Mouse (Mus musculus) cerebellum, adult (tissue): ENCODE measurements at regions not wholly inside any gene's neighbourhood (a gene's known extent, or its start where the extent isn't known, plus 50 kb on each side); places are given as distances from the start of the nearest gene placed in this dataset.
A peak's percentile ranks its signal among the peaks of the same experiment; 100 is the strongest.
"Not testable (repeated sequence)": the region's sequence is repeated elsewhere in the genome, so short reads cannot be mapped to it uniquely, and the experiment has no call there.

ENCODE experiments used
- ATAC-seq: cut with Nextera tagmentation; 2 replicates; pipeline ENCODE4 v1.9.2; 2017; ENCODE audit warnings: mild to moderate bottlenecking, moderate library complexity, mixed read lengths; ENCODE audit not compliant: insufficient number of reproducible peaks, low FRiP score, low TSS enrichment

- ATAC-seq, result no peak
Observed at GRCm38 (mm10) chr3:128471111-128471510, 575.0 kb upstream of the Fam241a start.

DNA sequence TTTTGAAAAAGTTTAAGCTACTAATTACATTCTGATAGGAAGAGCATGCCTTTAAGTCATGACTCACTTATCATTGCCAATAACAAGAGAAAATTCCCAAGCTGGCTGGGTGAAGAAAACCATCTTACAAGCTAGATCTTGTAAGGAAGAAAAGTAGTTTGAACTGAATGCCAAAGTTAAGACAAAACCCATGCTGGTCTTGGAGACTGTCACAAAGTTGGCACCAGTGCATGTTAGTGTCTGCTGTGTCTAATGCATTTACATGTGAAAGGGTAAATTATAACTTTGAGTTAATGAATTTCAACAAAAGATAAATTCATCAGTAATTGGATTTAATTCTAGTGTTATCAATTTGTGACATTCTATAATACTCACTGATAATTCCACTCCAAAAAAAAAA is 533.6 kb upstream of the Fam241a start:
- ATAC-seq, result no peak

DNA sequence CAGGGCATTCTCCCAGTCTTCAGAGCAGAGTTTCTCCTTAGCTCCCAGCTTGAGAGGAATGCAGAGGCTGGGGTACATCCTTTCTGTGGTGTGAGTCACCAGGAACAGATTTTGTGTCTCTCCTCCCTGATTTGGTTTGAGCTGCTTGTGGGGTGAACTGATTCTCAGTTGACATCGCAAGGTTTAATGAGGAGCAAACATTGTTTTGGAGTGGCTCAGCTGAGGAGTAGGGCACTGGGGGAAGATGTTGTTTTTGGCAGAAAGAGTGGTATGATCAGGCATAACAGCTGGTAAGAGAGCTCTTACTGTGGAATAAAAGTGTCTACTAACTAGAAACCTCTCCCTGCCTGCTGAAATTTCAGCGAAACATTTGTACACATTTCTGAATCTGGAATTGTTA is 519.4 kb upstream of the Fam241a start:
- ATAC-seq, result no peak

GRCm38 (mm10) chr3:128413481-128413880 is 517.4 kb upstream of the Fam241a start:
- ATAC-seq, result no peak

- ATAC-seq, result no peak
Observed at GRCm38 (mm10) chr3:128412157-128412556, 516.0 kb upstream of the Fam241a start.

DNA sequence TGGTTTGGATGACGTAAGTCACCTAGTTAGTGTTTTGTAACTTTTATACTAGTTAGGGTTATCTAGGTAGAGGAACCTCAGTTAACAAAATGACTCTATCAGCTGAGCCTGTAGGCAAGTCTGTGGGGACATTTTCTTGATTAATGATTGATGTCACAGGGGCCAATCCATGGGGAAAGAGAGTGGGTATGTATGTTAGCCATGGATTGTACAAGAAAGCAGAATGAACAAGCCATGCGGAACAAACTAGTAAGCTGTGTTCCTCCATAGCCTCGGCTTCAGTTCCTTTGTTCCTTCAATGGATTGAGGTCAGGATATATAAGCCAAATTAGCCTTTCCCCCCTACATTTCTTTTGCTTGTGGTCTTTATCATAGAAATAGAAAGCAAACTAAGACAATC is 498.7 kb upstream of the Fam241a start:
- ATAC-seq, result no peak

DNA sequence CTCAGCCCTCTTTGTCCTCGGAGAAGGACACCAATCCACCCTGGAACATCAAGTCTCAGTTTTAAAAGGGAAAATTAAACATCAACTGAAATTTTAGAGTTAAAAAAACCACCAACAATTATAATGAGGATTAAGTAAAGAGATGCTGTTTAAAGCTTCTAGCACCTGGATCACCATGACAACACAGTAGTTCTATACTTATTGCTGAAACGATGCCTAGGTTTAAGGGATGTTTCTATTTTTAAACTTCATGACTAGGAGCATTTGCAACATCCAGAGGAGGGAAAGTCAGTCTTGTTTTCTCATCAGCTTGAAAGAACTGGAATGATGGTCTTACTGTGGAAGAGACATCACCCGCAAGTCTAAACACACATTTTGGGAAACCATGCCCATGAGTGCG is 484.5 kb upstream of the Fam241a start:
- no peak for ATAC-seq

- no peak for ATAC-seq
Observed at GRCm38 (mm10) chr3:128369521-128370127, 473.5 kb upstream of the Fam241a start.

- no peak for ATAC-seq
Observed at GRCm38 (mm10) chr3:128362310-128362709, 466.2 kb upstream of the Fam241a start.

DNA sequence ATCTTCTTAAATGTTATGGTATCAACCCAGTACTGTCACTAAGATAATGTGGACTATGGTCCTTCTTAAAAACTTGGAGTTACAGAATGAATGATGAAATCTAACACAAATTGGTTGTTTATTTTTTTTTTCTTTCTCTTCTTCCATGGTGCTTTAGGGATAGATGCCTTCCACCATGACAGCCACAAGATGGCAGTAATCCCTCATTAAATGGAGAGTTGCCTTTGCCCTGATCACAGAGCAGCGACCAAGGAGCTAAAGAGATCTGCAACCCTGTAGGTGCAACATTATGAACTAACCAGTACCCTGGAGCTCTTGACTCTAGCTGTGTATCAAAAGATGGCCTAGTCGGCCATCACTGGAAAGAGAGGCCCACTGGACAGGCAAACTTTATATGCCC is 453.0 kb upstream of the Fam241a start:
- not testable (repeated sequence) for ATAC-seq

DNA sequence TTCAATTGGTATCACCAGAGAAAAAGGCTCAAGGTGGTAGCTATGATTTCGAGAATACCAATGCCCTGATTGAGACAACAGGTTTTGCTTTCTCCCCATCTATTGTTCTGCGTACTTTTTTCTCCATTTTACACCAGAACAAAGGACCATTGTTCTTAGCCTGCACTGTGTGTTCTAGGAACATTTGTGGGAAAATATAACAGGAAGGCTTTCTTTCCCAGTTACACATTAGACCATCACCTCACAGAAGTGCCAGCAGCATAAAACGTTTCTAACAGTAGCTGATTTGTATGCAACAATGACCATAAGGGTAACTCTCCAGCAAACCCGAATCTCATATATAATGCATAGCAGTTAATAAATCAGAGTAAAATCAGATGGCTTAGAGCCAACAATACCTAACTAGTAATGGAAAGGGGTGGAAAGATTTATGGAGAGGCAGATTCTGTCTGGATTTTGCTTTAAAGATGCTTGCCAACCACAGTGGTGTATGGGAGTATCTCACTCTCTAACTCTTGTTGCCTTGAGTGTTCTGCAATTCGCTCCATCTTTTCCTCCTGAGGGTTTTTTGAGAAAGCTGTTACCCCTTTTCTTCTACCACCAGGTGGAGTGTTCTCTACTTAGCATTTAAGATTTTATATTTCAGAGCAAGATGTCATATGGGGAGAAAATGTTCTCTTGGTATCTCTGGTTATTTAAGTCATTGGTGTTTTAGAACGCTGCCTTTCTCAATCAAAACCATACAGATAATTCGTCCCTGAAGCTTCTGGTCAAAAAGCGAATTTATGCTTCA is 451.9 kb upstream of the Fam241a start:
- ATAC-seq, result no peak

- ATAC-seq, result no peak
Observed at GRCm38 (mm10) chr3:128337508-128337907, 441.4 kb upstream of the Fam241a start.

DNA sequence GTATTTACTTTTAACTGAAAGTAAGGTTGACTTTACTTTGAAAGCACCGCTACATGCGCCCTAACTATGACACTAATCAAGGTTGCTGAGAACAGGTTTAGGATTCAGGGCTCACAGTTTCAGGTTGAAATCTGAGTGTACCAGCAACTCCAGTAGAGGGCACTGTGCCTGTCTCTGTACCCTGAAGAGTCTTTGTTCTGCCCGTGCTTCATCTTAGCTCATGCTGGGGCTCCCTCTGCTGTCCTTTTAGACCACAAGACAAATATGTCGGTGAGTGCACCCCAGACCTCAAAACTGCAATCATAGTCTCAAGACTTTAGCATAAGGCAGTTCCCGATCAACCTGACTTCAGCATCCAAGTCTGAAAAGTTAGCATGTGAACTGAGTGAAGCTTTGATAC is 440.9 kb upstream of the Fam241a start:
- peak; percentile 91 for ATAC-seq

GRCm38 (mm10) chr3:128327677-128328076 is 431.6 kb upstream of the Fam241a start:
- no peak for ATAC-seq

DNA sequence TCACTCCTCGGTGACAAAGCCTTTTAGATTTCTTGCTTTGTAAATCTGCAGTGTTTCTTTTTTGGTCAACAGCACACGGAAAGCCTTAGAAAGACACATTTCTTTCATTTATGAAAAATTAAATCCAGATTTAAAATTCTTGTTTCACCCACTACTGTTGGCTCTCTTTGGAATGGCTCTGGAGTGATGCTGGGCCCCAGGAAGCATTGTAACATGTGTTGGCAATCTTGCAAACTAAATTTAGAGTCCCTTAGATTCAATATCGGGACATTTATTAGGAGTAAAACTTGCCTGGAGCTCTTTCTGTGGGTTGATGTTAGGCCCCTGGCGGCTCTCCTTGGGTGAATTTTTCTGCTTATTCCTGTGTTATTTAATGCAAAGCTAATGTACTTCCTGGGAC is 405.2 kb upstream of the Fam241a start:
- ATAC-seq, result no peak

- no peak for ATAC-seq
Observed at GRCm38 (mm10) chr3:128298110-128298509, 402.0 kb upstream of the Fam241a start.

GRCm38 (mm10) chr3:128287846-128288245 is 391.7 kb upstream of the Fam241a start:
- no peak for ATAC-seq

DNA sequence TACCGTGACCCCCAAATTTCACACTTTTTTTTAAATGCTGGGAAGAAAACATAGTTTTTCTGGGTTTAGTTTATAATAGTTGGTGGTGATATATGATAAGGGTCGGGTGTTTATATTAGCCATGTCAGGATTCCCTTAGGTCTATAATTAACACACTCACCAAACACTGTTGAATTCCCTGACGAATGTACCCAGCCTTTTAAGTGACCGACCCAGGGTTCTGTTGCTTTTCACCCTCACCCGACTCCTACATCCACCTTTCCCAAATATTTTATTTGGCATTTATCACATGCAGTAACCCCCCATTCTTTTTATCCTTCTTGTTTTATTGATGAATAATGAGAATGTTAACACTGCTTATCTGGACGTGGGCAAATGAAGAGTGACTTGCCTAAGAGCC is 389.1 kb upstream of the Fam241a start:
- ATAC-seq, result no peak

GRCm38 (mm10) chr3:128280626-128281025 is 384.5 kb upstream of the Fam241a start:
- ATAC-seq, result no peak

- ATAC-seq, result no peak
Observed at GRCm38 (mm10) chr3:128270576-128270975, 374.5 kb upstream of the Fam241a start.

DNA sequence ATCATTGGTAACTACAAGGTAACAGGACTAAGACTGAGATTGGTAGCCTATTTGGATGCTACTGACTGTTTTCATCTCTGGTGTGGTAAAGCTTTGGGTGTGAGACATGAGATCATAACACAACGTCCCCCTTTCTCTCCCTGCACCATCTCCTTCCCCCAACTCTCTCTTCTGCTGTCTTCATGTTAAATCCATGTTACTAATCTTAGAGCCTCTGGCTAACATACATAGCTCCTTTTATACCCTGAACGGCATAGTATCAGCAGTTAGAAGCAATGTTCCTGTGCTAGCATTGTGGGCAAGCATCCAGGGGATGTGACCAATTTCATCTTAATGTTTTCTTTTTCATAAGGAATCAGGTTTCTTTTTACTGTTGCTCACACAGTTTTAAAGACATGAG is 365.1 kb upstream of the Fam241a start:
- ATAC-seq, result no peak

DNA sequence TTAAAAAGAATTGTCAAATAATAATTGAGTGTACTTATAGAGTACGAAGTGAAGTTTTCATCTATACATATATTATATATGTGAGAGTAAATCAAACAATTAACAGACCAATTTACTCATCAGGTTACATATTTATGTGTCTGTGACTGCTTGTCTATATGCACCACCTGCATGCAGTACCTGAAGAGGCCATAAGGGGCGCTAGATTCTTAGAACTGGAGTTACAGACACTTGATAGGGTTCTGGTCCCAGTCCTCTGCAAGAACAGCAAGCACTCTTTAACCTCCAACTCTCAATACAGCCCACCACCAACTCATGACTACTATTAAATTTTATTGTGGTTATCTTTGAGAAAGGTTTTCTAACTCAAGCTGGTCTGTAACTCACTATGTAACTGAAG is 351.7 kb upstream of the Fam241a start:
- no peak for ATAC-seq
